Mouse (Mus musculus) liver, embryonic 14.5 days (tissue): ENCODE results near the gene Tecr.

Source experiments
- CTCF ChIP-seq: IDR thresholded peaks from 2 replicates; pipeline ENCODE4 v1.5.1; 2016; ENCODE audit warnings: antibody characterized with exemption, low read depth, control low read depth
- EP300 ChIP-seq: IDR thresholded peaks from 2 replicates; pipeline ENCODE4 v1.6.1; 2016; ENCODE audit warnings: antibody characterized with exemption, low read depth

DNA sequence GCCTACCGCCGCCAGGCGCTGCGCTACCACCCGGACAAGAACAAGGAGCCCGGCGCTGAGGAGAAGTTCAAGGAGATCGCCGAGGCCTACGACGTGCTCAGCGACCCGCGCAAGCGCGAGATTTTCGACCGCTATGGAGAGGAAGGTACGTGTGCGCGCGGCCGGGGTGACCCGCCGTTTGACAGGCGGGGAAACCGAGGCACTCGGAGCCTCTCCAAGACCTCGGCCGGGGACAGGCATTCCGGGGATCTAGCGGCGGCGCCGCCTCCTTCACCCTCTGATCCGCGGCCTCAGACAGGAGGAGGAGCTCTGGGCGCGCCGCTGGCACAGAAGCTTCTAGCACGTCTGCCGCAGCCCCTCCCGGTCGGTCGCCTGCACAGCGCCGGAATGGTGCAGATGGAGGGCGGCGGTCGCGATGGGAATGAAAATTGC is 643 bp upstream of the Tecr start:
- peak; percentile 49 for TF ChIP-seq CTCF
- no peak for TF ChIP-seq EP300
